Mouse (Mus musculus): Measurements from ENCODE around the gene Rpgrip1l. TPM values are rescaled to one million over a fixed set of nuclear protein-coding genes. Genes with fewer than 3 reads are reported as not detected.

Rpgrip1l gene
- total and polyA plus RNA-seq, 3 experiments = 0.26 to 6.6 (median 5.6) TPM

DNA sequence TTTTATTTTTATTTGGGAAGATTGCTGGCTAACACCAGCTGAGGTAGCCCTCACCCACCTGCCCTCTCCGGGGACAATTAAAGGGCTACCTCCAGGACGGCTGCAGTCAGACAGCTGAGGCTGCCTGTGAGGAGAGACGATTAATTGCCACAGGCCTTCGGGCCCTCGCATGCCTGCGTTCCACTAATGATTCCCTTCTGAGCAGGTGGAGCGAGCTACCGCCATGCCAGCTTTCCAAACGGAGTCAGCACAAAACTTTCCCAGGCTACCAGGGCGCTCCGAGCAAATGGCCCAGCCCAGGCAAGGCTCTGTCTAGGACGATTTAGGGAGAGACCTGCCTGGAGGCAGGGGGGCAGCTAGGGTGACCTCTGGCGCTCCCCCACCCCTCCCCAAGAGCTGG lies 141.5 kb downstream of the Rpgrip1l start:
- no peak overlapping the region for H3K4me3 ChIP-seq (ENCODE audit: low read depth, low read length)
- DNase-seq (ENCODE audit: low spot score) = no peak
- TF ChIP-seq CTCF (IDR thresholded peaks at IDR 0.05; ENCODE audit: low read depth, low read length) (no peak), GATA1 (IDR thresholded peaks at IDR 0.05; ENCODE audit: borderline replicate concordance, low read length) (no peak), GATA2 (IDR thresholded peaks at IDR 0.05; ENCODE audit: borderline replicate concordance, low read depth, low read length) (no peak), TAL1 (conservative IDR thresholded peaks at IDR 0.05; ENCODE audit: low read depth, low read length) (no peak), POLR2AphosphoS5 (IDR thresholded peaks at IDR 0.05; ENCODE audit: insufficient replicate concordance, low read depth, low read length) (no peak)
- no peaks in the 10 kb centered on the region for H3K36me3 ChIP-seq (replicated peaks)
- peaks cover 4% of the 10 kb centered on the region for H3K27me3 ChIP-seq (ENCODE audit: insufficient read depth, low read length)
- no peaks in the 10 kb centered on the region for H3K4me1 ChIP-seq (ENCODE audit: insufficient read depth, low read depth, low read length)
- ATAC-seq (ENCODE audit: extremely low read depth, insufficient number of reproducible peaks, low FRiP score, poor library complexity, severe bottlenecking) = no peak
- no peaks in the 10 kb centered on the region for H3K9me3 ChIP-seq (replicated peaks)

DNA sequence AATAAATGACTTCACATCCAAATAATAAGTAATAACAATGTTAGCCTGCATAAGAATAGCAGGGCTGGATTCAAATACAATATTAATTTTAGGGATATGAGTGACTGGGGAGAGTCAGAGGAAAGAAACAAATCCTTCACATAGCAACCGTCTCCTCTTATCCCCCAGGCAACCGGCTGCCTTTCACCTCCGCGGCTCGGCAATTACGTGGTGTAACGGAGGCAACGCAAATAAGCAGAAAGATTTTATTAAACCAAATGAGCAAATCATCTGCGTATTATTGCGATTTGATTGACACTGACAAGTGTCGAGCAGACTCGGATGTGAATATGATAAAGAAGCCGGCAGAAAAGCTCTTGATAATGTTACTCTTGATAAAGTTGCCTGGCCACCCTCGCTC lies 142.1 kb downstream of the Rpgrip1l start:
- Histone ChIP-seq H3K4me3 (ENCODE audit: low read depth, low read length) (no peak overlapping the region), H3K9me3 (replicated peaks) (no peaks in the 10 kb centered on the region), H3K27me3 (ENCODE audit: insufficient read depth, low read length) (peaks cover 4% of the 10 kb centered on the region), H3K4me1 (ENCODE audit: insufficient read depth, low read depth, low read length) (no peaks in the 10 kb centered on the region), H3K36me3 (replicated peaks) (no peaks in the 10 kb centered on the region)
- DNase-seq (ENCODE audit: low spot score) (no peak), ATAC-seq (ENCODE audit: extremely low read depth, insufficient number of reproducible peaks, low FRiP score, poor library complexity, severe bottlenecking) (no peak)
- TF ChIP-seq POLR2AphosphoS5 (IDR thresholded peaks at IDR 0.05; ENCODE audit: insufficient replicate concordance, low read depth, low read length) = no peak
- TF ChIP-seq GATA2 (IDR thresholded peaks at IDR 0.05; ENCODE audit: borderline replicate concordance, low read depth, low read length) = no peak
- no peak for TF ChIP-seq TAL1 (conservative IDR thresholded peaks at IDR 0.05; ENCODE audit: low read depth, low read length)
- no peak for TF ChIP-seq CTCF (IDR thresholded peaks at IDR 0.05; ENCODE audit: low read depth, low read length)
- TF ChIP-seq GATA1 (IDR thresholded peaks at IDR 0.05; ENCODE audit: borderline replicate concordance, low read length) = no peak

DNA sequence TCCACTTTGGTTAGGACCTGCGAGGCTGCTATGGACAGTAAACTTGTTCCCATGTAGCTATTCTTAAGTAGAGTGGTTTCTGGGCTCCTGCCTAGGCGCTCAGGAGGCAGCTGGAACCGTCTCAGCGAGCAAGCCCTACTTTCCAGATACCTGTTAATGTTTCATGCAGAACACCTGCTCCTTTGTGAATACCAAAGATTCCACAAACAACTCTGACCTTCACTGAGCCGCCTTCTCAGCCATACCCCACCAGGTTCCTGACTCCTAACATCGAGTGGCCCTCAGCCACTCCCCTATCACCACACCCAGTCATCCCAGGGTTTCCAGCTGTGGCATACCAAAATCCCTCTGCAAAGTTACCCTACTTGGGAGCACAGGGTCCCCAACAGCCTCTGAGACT lies 142.9 kb downstream of the Rpgrip1l start:
- no peaks in the 10 kb centered on the region for H3K4me1 ChIP-seq (ENCODE audit: insufficient read depth, low read depth, low read length)
- no peak overlapping the region for H3K4me3 ChIP-seq (ENCODE audit: low read depth, low read length)
- H3K27me3 ChIP-seq (ENCODE audit: insufficient read depth, low read length) = peaks cover 4% of the 10 kb centered on the region
- DNase-seq (ENCODE audit: low spot score) (no peak), ATAC-seq (ENCODE audit: extremely low read depth, insufficient number of reproducible peaks, low FRiP score, poor library complexity, severe bottlenecking) (no peak)
- no peaks in the 10 kb centered on the region for H3K9me3 ChIP-seq (replicated peaks)
- TF ChIP-seq CTCF (IDR thresholded peaks at IDR 0.05; ENCODE audit: low read depth, low read length) (no peak), TAL1 (conservative IDR thresholded peaks at IDR 0.05; ENCODE audit: low read depth, low read length) (no peak), GATA1 (IDR thresholded peaks at IDR 0.05; ENCODE audit: borderline replicate concordance, low read length) (no peak), POLR2AphosphoS5 (IDR thresholded peaks at IDR 0.05; ENCODE audit: insufficient replicate concordance, low read depth, low read length) (no peak), GATA2 (IDR thresholded peaks at IDR 0.05; ENCODE audit: borderline replicate concordance, low read depth, low read length) (no peak)
- H3K36me3 ChIP-seq (replicated peaks) = no peaks in the 10 kb centered on the region

Other genes starting within 250 kb of the Rpgrip1l start
- gene Rbl2, start 243.2 kb downstream of the Rpgrip1l start, total RNA-seq (2014; fragmentation: Nextera tagmentation) = 79.5 and 84.0 TPM in 2 replicates
- 41.9 and 46.2 TPM in 2 replicates for gene Rbl2, start 243.2 kb downstream of the Rpgrip1l start, total RNA-seq (2017)
- 4.9 and 5.3 TPM in 2 replicates for gene Rbl2, start 243.2 kb downstream of the Rpgrip1l start, polyA plus RNA-seq (2012)
- 15.8 and 18.3 TPM in 2 replicates for gene Aktip, start 113.3 kb downstream of the Rpgrip1l start, total RNA-seq (2014; fragmentation: Nextera tagmentation)
- 11.1 and 12.3 TPM in 2 replicates for gene Aktip, start 113.3 kb downstream of the Rpgrip1l start, total RNA-seq (2017)
- 2.4 and 3.6 TPM in 2 replicates for gene Aktip, start 113.3 kb downstream of the Rpgrip1l start, polyA plus RNA-seq (2012)
- gene Fto, start 263 bp upstream of the Rpgrip1l start, total RNA-seq (2014; fragmentation: Nextera tagmentation) = 45.7 and 50.1 TPM in 2 replicates
- gene Fto, start 263 bp upstream of the Rpgrip1l start, total RNA-seq (2017) = 17.3 and 17.9 TPM in 2 replicates
- 10.4 and 12.2 TPM in 2 replicates for gene Fto, start 263 bp upstream of the Rpgrip1l start, polyA plus RNA-seq (2012)

Data from G1E (cell line).